Mouse (Mus musculus) midbrain, postnatal 0 days (tissue): ENCODE data around the gene Spire2. TPM values are rescaled to one million over a fixed set of nuclear protein-coding genes. Genes with fewer than 3 reads are reported as not detected.
A peak's percentile ranks its signal among the peaks of the same experiment; 100 is the strongest.

Experiments used
- ATAC-seq: fragments of 200-750 bp; cut with Nextera tagmentation; 2 replicates; pipeline ENCODE4 v1.8.0; 2017; ENCODE audit warnings: moderate number of reproducible peaks, mild to moderate bottlenecking, moderate TSS enrichment, moderate library complexity; ENCODE audit not compliant: low FRiP score
- DNase-seq: peaks from one replicate; pipeline ENCODE4 v3.0.0-alpha.2; 2015; ENCODE audit warnings: low spot score
- H3K27ac ChIP-seq: fragments of 300-500 bp; sonication (generic); 2 replicates; pipeline ENCODE4 v1.5.1; 2014; ENCODE audit warnings: low read depth, mild to moderate bottlenecking, low read length, mixed read lengths
- H3K27me3 ChIP-seq: fragments of 300-500 bp; sonication (generic); 2 replicates; pipeline ENCODE4 v1.6.1; 2014; ENCODE audit warnings: low read length, control low read depth, mixed read lengths; ENCODE audit not compliant: insufficient read depth
- H3K36me3 ChIP-seq: fragments of 300-500 bp; sonication (generic); 2 replicates; pipeline ENCODE4 v1.6.1; 2014; ENCODE audit warnings: low read length, control low read depth, mixed read lengths; ENCODE audit not compliant: insufficient read depth
- H3K4me1 ChIP-seq: fragments of 300-500 bp; sonication (generic); 2 replicates; pipeline ENCODE4 v1.6.1; 2014; ENCODE audit warnings: mild to moderate bottlenecking, control low read depth, antibody characterized with exemption, low read length, mixed read lengths; ENCODE audit not compliant: insufficient read depth
- H3K4me2 ChIP-seq: fragments of 300-500 bp; sonication (generic); 2 replicates; pipeline ENCODE4 v1.6.1; 2014; ENCODE audit warnings: low read depth, mild to moderate bottlenecking, low read length, mixed read lengths; ENCODE audit not compliant: poor library complexity, severe bottlenecking
- H3K4me3 ChIP-seq: fragments of 300-500 bp; sonication (generic); 2 replicates; pipeline ENCODE4 v1.5.1; 2014; ENCODE audit warnings: low read depth, mild to moderate bottlenecking, low read length, moderate library complexity
- H3K9ac ChIP-seq: fragments of 300-500 bp; sonication (generic); replicated peaks from 2 replicates; pipeline ENCODE4 v1.6.1; 2014; ENCODE audit warnings: mild to moderate bottlenecking, low read length, moderate library complexity, mixed read lengths; ENCODE audit not compliant: poor library complexity, severe bottlenecking
- H3K9me3 ChIP-seq: fragments of 300-500 bp; sonication (generic); 2 replicates; pipeline ENCODE4 v1.6.1; 2016; ENCODE audit warnings: low read length, control low read depth
- CTCF ChIP-seq: IDR thresholded peaks from 2 replicates; pipeline ENCODE4 v1.5.1; 2016; ENCODE audit warnings: antibody characterized with exemption, mild to moderate bottlenecking
- WGBS: fragments of 180-500 bp; shearing (Covaris S2); extraction: QIAGEN DNeasy Blood & Tissue Kit; methylation state at CpG from one replicate; pipeline ENCODE4 v1.1.7; 2014; 5-methylcytosine and 5-hydroxymethylcytosine counted together
- polyA plus RNA-seq: library from polyadenylated mRNA; unstranded; fragments of >200 nt; fragmentation: Nextera tagmentation; extraction: Ambion mirVana; gene quantifications from 2 replicates; pipeline ENCODE4 v1.2.1, GENCODE M21; 2015
- total RNA-seq: library from RNA; depleted of rRNA; stranded (reverse); fragments of >200 nt; gene quantifications from 2 replicates; pipeline ENCODE4 v1.2.3, GENCODE M21; 2014

The Spire2 gene
- total and polyA plus RNA-seq, 2 experiments from 2014 or later, result 28.0 to 44.1 TPM

DNA sequence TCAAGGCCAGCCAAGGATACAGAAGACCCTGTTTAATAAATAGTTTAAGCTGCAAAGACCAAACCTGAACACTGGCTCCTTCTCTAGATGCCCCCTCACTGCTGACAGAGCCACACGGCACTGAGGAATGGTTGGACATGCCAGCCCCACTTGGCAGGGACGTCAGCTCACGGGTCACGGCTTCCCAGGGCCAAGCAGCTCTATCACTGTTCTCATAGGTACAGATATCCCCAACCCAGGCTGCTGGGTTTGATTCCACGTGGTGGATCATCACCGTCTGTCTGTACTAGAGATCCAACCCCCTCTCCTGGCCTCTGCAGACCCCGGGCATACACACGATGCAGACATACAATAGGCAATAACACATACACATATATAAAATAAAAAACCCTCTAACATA lies 41.8 kb upstream of the Spire2 start:
- no peaks in the 10 kb centered on the region for H3K27me3 ChIP-seq
- TF ChIP-seq CTCF, result no peak
- DNase-seq (no peak), ATAC-seq (no peak)
- H3K36me3 ChIP-seq, result no peaks in the 10 kb centered on the region
- no peaks in the 10 kb centered on the region for H3K4me1 ChIP-seq
- no peaks in the 10 kb centered on the region for H3K9me3 ChIP-seq
- WGBS, result 94% methylated on average over 8 of the region's 8 CpGs
- no peak overlapping the region for H3K4me2 ChIP-seq
- H3K4me3 ChIP-seq, result no peak overlapping the region
- H3K9ac ChIP-seq, result no peak overlapping the region
- H3K27ac ChIP-seq, result no peak overlapping the region

DNA sequence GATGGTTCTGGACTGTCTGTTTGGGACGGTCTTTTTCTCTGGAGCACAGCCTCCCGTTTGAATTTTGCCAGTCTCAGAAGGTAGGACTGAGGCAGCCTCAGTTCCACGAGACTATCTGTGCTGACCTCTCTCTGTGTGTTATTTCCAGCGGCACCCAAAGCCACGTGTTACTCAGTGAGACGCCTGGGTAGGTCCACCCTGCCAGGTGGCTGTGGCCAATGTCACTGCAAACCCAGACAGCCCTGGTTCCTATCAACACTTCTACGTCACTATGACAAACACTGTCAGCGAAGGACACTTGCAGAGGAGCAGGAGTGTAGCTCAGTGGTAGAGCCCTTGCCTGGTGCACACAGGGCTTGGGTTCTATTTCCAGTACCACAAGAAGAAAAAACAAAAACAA lies 40.8 kb upstream of the Spire2 start:
- no peak overlapping the region for H3K9ac ChIP-seq
- 92% methylated on average over 8 of the region's 8 CpGs for WGBS
- no peaks in the 10 kb centered on the region for H3K36me3 ChIP-seq
- no peak overlapping the region for H3K27ac ChIP-seq
- H3K4me3 ChIP-seq, result no peak overlapping the region
- H3K4me1 ChIP-seq, result no peaks in the 10 kb centered on the region
- DNase-seq (no peak), ATAC-seq (no peak)
- H3K9me3 ChIP-seq, result no peaks in the 10 kb centered on the region
- H3K4me2 ChIP-seq, result no peak overlapping the region
- H3K27me3 ChIP-seq, result no peaks in the 10 kb centered on the region
- TF ChIP-seq CTCF, result no peak

DNA sequence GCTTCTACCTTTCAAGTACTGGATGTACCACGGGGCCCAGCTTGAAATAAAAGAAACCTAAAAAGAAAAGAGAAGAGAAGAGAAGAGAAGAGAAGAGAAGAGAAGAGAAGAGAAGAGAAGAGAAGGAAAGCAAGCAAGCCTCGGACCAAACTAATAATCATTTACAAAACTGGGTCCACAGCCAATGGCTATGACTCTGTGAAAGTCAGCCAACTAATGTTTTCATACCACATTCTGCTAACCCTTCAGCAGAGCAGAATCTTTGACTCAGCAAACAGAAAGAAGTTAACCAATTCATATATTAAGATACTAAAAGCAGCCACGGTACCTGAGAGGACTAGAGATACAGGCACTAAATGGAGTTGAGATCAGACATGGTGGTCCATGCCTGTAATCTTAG lies 40.2 kb upstream of the Spire2 start:
- H3K9ac ChIP-seq, result no peak overlapping the region
- 95% methylated on average over 3 of the region's 3 CpGs for WGBS
- no peaks in the 10 kb centered on the region for H3K27me3 ChIP-seq

DNA sequence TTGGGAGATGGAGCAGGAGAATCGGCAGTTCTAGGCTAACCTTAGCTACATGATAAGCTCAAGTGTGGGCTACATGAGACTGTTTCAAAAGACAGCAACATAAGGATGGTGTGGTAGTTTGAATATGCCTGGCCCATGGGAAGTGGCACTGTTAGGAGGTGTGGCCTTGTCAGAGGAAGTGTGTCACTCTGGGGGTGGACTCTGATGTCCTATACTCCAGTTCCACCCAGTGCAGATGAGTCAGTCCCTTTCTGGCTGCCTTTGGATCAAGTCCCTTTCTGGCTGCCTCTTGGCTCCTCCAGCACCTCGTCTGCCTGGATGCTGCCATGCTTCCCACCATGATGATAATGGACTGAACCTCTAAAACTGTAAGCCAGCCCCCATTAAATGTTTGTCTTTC lies 39.7 kb upstream of the Spire2 start:
- Histone ChIP-seq H3K9me3 (no peaks in the 10 kb centered on the region), H3K27me3 (no peaks in the 10 kb centered on the region), H3K4me3 (no peak overlapping the region), H3K27ac (no peak overlapping the region), H3K4me1 (no peaks in the 10 kb centered on the region), H3K36me3 (no peaks in the 10 kb centered on the region), H3K4me2 (no peak overlapping the region), H3K9ac (no peak overlapping the region)
- no peak for TF ChIP-seq CTCF
- WGBS, result 89% methylated on average over 2 of the region's 2 CpGs
- DNase-seq (no peak), ATAC-seq (no peak)

More for the DNA sequence above, 40.2 kb upstream of the Spire2 start:
- Histone ChIP-seq H3K27ac (no peak overlapping the region), H3K9me3 (no peaks in the 10 kb centered on the region), H3K36me3 (no peaks in the 10 kb centered on the region), H3K4me1 (no peaks in the 10 kb centered on the region), H3K4me3 (no peak overlapping the region), H3K4me2 (no peak overlapping the region)
- ATAC-seq (no peak), DNase-seq (no peak)
- no peak for TF ChIP-seq CTCF

DNA sequence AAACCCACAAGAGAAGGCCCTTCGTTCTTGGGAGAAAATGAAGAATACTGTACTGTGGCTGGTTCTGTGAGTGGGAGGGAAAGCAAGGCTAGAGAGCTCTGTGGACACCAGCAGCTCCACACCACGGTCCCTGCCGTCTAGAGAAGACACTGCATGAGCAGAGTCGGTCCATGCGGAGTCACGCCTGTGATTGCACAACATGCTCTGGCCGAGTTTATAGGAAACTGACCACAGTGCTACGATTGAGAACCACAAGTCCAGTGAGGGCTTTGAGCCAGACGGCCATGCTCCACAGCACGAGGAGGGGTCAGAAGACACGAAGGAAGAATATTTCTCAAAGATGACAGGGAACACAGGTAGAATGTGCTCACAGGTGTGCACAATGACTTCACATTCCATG lies 34.2 kb upstream of the Spire2 start:
- 96% methylated on average over 11 of the region's 11 CpGs for WGBS
- Histone ChIP-seq H3K9me3 (no peaks in the 10 kb centered on the region), H3K4me3 (no peak overlapping the region), H3K4me2 (no peak overlapping the region), H3K27me3 (no peaks in the 10 kb centered on the region), H3K36me3 (no peaks in the 10 kb centered on the region), H3K9ac (no peak overlapping the region), H3K27ac (no peak overlapping the region), H3K4me1 (no peaks in the 10 kb centered on the region)
- DNase-seq (no peak), ATAC-seq (no peak)
- no peak for TF ChIP-seq CTCF

DNA sequence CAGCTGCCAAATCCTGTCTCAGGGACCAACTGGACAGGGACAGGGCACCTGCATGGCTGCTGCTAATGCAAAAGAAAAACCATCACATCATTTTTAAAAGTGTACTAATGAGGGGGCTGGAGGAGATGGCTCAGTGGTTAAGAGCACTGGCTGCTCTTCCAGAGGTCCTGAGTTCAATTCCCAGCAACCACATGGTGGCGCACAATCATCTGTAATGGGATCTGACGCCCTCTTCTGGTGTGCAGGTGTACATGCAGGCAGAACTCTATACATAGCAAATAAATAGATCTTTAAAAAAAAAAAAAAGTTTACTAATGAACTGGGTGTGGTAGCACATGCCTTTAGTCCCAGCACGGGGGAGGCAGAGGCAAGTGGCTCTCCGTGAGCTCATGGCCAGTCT lies 23.8 kb upstream of the Spire2 start:
- H3K4me2 ChIP-seq, result no peak overlapping the region
- no peaks in the 10 kb centered on the region for H3K4me1 ChIP-seq
- H3K9ac ChIP-seq, result no peak overlapping the region
- ATAC-seq (no peak), DNase-seq (no peak)
- H3K4me3 ChIP-seq, result no peak overlapping the region
- peak; percentile 40 for TF ChIP-seq CTCF
- H3K36me3 ChIP-seq, result no peaks in the 10 kb centered on the region
- H3K27ac ChIP-seq, result no peak overlapping the region
- H3K9me3 ChIP-seq, result no peaks in the 10 kb centered on the region
- H3K27me3 ChIP-seq, result no peaks in the 10 kb centered on the region
- WGBS, result 69% methylated on average over 4 of the region's 4 CpGs
